Mouse (Mus musculus): Measurements from ENCODE around the gene Baz1b.

The Baz1b gene

GRCm38 (mm10) chr5:135274663-135275396 is 87.8 kb downstream of the Baz1b start:
- DNase-seq (ENCODE audit: low spot score), result no peak

GRCm38 (mm10) chr5:135276597-135276996 is 89.5 kb downstream of the Baz1b start:
- DNase-seq (ENCODE audit: low spot score), result no peak

- no peak for DNase-seq (ENCODE audit: low spot score)
Observed at GRCm38 (mm10) chr5:135280226-135280625, 93.2 kb downstream of the Baz1b start.

- DNase-seq (ENCODE audit: low spot score), result no peak
Observed at GRCm38 (mm10) chr5:135285211-135285610, 98.1 kb downstream of the Baz1b start.

- DNase-seq (ENCODE audit: low spot score), result peak; percentile 59
Observed at GRCm38 (mm10) chr5:135286185-135286584, 99.1 kb downstream of the Baz1b start.

GRCm38 (mm10) chr5:135286926-135287325 is 99.9 kb downstream of the Baz1b start:
- no peak for DNase-seq (ENCODE audit: low spot score)

- no peak for DNase-seq (ENCODE audit: low spot score)
Observed at GRCm38 (mm10) chr5:135290703-135291102, 103.6 kb downstream of the Baz1b start.

- DNase-seq (ENCODE audit: low spot score), result no peak
Observed at GRCm38 (mm10) chr5:135291193-135291592, 104.1 kb downstream of the Baz1b start.

GRCm38 (mm10) chr5:135292001-135292400 is 104.9 kb downstream of the Baz1b start:
- no peak for DNase-seq (ENCODE audit: low spot score)

Data from left cerebral cortex, adult 11 months (tissue).